Mouse (Mus musculus) brain, adult 2 months (tissue): ENCODE data around the gene Trappc1.

ENCODE experiments used
- DNase-seq: peaks from one replicate; pipeline ENCODE4 v3.0.0; 2011; ENCODE audit warnings: low read depth, low spot score

The Trappc1 gene

DNA sequence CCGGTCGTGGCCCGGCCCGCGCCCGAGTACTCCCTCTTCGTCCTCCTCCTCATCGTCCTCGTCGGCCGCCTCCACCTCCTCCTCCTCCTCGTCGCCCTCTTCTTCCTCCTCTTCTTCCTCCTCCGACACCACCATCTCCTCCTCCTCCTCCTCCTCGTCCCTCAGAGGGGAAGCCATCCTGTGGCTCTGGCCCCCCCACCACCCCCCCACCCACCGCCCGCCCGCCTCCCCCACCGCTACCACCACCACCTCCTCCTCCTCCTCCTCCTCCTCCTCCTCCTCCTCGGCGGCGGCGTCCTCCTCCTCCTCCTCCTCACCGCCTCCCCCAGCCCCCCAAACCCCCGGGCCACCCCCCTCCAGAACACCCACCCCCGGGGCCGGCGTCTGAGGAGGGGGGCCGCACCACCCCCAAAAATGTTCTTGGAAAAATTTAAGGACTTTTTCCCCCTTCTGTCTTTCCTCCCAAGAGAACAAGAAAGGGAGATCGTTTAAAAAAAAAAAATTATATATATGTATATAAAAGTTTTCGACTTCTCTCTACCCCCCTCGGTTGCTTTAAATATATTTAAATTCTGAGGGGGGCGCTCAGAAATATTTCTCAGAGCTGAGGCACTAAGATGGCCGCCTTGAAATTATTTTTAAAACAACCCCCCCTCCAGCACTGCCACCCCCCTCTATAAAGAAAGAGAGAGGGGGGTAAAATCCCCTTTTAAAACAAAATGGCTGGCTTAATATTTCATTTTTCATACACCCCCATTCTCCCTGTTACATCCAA lies 45.6 kb downstream of the Trappc1 start, which contains the start of gene Chd3:
Gene Chd3, minus strand, starts transcription at position 192 of the 775 bp plus-strand sequence.
- peak; percentile 27 for DNase-seq

DNA sequence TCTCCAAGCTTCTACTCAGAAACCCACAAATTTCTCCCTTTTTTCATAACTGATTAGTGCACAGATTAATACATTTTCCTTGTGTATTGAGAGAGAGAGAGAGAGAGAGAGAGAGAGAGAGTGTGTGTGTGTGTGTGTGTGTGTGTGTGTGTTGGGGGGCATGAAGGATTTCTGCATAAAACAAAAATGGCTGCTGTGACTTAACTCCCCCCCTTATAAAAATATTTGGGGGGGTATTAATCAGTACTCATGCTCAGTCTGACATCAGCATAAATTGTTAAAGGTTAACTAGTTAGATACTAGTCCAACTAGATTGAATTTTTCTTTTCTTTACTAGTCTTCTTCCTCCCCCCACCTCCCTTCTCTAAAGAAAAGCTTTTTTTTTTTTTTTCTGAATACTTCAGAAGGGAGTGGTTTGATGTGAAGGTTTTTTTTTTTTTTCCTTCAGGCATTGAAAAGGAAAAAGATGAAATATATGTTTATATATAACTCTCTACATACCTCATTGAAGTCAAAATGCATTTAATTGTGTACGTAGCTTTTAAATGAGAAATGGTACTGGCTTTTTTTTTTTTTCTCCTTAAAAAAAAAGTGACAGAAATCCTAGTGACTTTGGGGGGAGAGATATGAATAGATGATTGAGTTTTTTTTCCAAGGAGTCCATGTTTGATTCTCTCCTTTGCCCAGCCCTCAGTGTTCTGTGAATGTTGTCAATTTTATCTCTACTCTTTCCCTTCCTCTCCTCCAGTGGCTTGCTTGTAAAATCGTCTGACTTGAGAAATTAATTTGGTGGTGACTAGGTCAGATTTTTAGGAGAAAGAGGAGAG lies 46.4 kb downstream of the Trappc1 start:
- DNase-seq: no peak

- no peak for DNase-seq
Observed at GRCm38 (mm10) chr11:69370817-69371215, 47.0 kb downstream of the Trappc1 start.

GRCm38 (mm10) chr11:69371601-69372000 lies 47.8 kb downstream of the Trappc1 start:
- DNase-seq: no peak

DNA sequence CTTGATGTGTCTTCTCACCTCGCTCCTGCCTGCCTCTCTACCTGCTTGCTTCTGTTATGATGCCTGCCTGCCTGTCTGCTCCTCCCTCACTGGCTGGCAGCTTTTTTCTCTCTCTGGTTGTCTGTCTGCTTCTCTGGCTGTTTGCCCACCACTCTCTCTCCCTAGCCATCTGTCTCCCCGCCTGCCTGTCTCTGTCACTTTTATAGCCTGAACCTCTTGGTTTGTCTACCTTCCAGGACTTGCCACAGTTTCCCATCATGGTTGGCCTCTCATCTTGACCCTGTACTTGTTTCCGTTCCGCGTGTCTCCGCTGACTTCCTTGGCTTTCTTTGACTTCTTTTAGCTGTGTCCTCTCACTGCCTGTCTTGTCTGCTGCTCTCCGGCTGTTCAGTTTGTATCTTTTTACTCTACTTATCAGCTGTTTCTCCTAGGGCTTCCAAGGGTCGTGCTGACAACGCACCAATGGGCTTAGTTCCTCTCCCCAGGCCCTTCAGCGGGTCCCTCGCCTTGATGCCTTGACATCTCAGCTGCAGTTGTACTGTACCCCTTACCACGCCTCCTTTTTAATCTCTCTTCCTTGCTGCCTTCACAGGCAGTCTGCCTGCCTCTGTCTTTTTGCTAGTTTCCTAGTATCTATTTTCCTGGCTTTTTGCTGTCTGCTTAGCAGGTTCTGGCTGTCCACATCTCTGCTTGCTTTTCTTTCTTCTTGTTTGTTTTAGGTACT lies 48.4 kb downstream of the Trappc1 start:
- DNase-seq: peak; percentile 97

DNA sequence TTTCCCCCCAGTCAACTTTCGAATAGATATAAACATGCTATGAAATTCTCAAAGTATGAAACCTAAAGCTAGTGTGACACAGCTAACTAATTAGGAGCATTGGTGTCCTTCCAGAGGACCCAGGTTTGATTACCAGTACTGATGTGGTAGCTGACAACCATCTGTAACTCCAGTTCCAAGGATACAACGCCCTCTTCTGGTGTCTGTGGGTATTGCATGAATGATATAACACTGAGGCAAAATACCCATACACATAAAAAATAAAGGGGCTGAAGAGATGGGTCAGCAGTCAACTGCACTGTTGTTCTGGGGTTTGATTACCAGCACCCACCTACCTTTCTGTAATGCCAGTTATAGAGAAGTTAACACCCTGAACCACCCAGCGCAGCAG lies 49.0 kb downstream of the Trappc1 start:
- peak; percentile 12 for DNase-seq

GRCm38 (mm10) chr11:69373223-69373965 lies 49.6 kb downstream of the Trappc1 start:
- DNase-seq: no peak
